Mouse (Mus musculus) ovary, adult 2 months (tissue): ENCODE data around the gene Tex13c2. TPM values are rescaled to one million over a fixed set of nuclear protein-coding genes. Genes with fewer than 3 reads are reported as not detected.

Experiments
- polyA plus RNA-seq: library from polyadenylated mRNA; depleted of rRNA; stranded (reverse); fragments of >200 nt; gene quantifications from 2 replicates; pipeline ENCODE4 v1.2.3, GENCODE M21; 2012; rRNA removed

The Tex13c2 gene
- not detected in 2 replicates for polyA plus RNA-seq

DNA sequence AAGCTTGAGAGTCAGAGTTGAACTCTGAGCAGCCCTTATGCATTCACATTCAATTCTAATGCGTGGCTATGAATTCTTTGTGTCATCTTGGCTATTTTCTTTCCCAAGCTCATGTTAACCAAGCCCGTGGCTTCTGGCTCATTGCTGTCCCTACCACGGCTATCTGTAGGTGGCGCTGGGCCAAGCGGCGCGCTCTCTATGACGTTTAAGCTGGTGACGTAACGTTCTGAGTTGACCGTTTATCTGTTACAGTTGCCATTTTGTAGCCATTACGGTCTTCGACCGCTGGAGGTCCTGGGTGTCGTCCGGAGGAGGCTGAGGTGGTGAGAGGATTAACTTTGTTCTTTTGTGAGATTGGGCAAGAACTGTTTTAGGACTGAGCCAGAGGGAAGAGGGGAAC is at the start of gene Tex13c2:
TSS of gene Tex13c2 (plus strand) at position 246 of the 400 bp plus-strand sequence.

DNA sequence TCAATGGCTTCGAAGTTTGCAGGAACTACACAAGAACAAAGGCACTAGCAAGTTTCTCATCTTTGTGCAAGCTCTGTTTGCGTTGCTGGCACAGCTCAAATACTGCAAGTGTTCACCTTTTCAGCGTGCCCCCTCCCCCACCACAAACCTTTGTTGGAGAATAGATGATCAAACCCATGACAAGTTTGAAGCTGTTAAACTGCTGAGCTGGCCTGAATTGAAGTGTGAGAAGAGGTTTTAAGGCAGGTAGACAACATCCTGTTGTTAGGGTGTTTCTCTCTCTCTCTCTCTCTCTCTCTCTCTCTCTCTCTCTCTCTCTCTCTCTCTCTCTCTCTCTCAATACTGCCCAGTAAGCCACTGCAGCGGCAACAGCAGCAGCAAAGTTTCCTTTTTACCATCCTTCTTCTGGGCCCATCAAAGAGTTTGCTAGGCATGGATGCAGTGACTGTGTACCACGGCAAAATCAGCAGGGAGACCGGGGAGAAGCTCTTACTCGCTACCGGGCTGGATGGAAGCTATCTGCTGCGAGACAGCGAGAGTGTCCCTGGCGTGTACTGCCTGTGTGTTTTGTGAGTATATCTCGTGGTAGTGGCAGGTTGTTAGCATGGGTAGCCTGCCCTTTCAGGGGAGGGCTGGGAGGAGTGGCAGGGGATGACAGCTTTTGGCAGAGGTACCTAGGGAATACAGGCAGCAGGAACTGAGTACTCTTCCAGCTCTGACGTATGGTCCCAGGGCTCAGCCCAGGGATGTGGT is 13.0 kb downstream of the Tex13c2 start, which contains the start of gene Sh2d1a:
TSS of gene Sh2d1a (plus strand) at position 163 of the 753 bp plus-strand sequence.

Other genes with a start within 250 kb of the Tex13c2 start
- 0.28 TPM in 1 of 2 replicates, not detected in the other for gene Sh2d1a, start 12.8 kb downstream of the Tex13c2 start, polyA plus RNA-seq